6 mouse cellular contexts compared by ENCODE assay signal in the genomic region with DNA sequence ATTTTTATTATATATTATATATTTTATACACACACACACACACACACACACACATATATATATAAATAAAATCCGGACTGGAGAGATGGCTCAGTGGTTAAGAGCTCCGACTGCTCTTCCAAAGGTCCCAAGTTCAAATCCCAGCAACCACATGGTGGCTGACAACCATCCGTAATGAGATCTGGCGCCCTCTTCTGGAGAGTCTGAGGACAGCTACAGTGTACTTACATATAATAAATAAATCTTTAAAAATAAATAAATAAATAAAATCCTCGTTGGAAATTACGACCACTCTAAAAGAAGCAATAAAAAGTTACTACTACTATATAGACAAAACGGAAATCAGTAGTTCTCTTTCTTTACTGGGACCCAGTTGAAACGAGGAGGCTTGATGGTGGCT. TPM values are rescaled to one million over a fixed set of nuclear protein-coding genes. Genes with fewer than 3 reads are reported as not detected.
A peak's percentile ranks its signal among the peaks of the same experiment; 100 is the strongest.
DNase-seq lines count a peak whose midpoint lies in the region; ATAC-seq and TF ChIP-seq lines count a peak whose summit lies in the region.
"Not testable (repeated sequence)": the region's sequence is repeated elsewhere in the genome, so short reads cannot be mapped to it uniquely, and the experiment has no call there.

No protein-coding gene starts in this region.

- WGBS in forebrain, postnatal 0 days, result 83% methylated on average over 8 of the region's 8 CpGs
- WGBS in heart, postnatal 0 days, result 83% methylated on average over 8 of the region's 8 CpGs
- WGBS in kidney, postnatal 0 days, result 73% methylated on average over 8 of the region's 8 CpGs
- whole genome bisulfite sequencing in liver, postnatal 0 days (ENCODE audit: insufficient replicate concordance), result 76% methylated on average over 8 of the region's 8 CpGs

- not testable (repeated sequence) for TF ChIP-seq EP300 in heart, postnatal 0 days (IDR thresholded peaks at IDR 0.05; ENCODE audit: low read depth); liver, postnatal 0 days (IDR thresholded peaks at IDR 0.05; ENCODE audit: low read depth)

- H3K4me1 ChIP-seq in E14TG2a.4 (replicated peaks; ENCODE audit: low read depth, low read length); forebrain, postnatal 0 days (ENCODE audit: insufficient read depth); heart, postnatal 0 days (ENCODE audit: control insufficient read depth, insufficient read depth); kidney, postnatal 0 days (replicated peaks; ENCODE audit: insufficient read depth, low read length); liver, postnatal 0 days (ENCODE audit: insufficient read depth): not testable (repeated sequence)

- not testable (repeated sequence) for H3K9ac ChIP-seq in forebrain, postnatal 0 days; heart, postnatal 0 days (replicated peaks; ENCODE audit: low read depth, low read length); kidney, postnatal 0 days (ENCODE audit: low read depth, low read length); liver, postnatal 0 days (replicated peaks)

- not testable (repeated sequence) for H3K27me3 ChIP-seq in E14TG2a.4 (ENCODE audit: insufficient read depth, low read length); forebrain, postnatal 0 days (ENCODE audit: insufficient read depth, low read length); heart, postnatal 0 days (ENCODE audit: control insufficient read depth, insufficient read depth, low read length); kidney, postnatal 0 days (ENCODE audit: insufficient read depth, low read length); liver, postnatal 0 days (ENCODE audit: insufficient read depth, low read length)

- not testable (repeated sequence) for DNase-seq in forebrain, postnatal 0 days; heart, postnatal 0 days (ENCODE audit: low spot score); kidney, postnatal 0 days (ENCODE audit: low spot score); liver, postnatal 0 days
- peak; percentile 11 to 16 for DNase-seq in natural killer cell, adult 2 months (ENCODE audit: low spot score in 2 of 2)

- H3K4me3 ChIP-seq in E14TG2a.4 (replicated peaks; ENCODE audit: low read length); forebrain, postnatal 0 days (ENCODE audit: low read depth, low read length); heart, postnatal 0 days (ENCODE audit: low read depth, low read length); kidney, postnatal 0 days (replicated peaks; ENCODE audit: low read depth, low read length); liver, postnatal 0 days (ENCODE audit: low read depth, low read length): not testable (repeated sequence)

- H3K36me3 ChIP-seq in E14TG2a.4 (ENCODE audit: insufficient read depth, low read length), result peaks cover 86% of the 10 kb centered on the region
- peaks cover 51% of the 10 kb centered on the region for H3K36me3 ChIP-seq in forebrain, postnatal 0 days (ENCODE audit: insufficient read depth)
- peaks cover 77% of the 10 kb centered on the region for H3K36me3 ChIP-seq in heart, postnatal 0 days (replicated peaks; ENCODE audit: control insufficient read depth, insufficient read depth, low read length)
- peaks cover 36% of the 10 kb centered on the region for H3K36me3 ChIP-seq in kidney, postnatal 0 days (ENCODE audit: insufficient read depth, low read length)
- H3K36me3 ChIP-seq in liver, postnatal 0 days (replicated peaks; ENCODE audit: insufficient read depth, low read length), result peaks cover 65% of the 10 kb centered on the region

- not testable (repeated sequence) for H3K27ac ChIP-seq in forebrain, postnatal 0 days (ENCODE audit: low read depth, low read length); heart, postnatal 0 days (ENCODE audit: low read depth); kidney, postnatal 0 days; liver, postnatal 0 days (ENCODE audit: low read depth)

- not testable (repeated sequence) for H3K4me2 ChIP-seq in forebrain, postnatal 0 days (ENCODE audit: low read depth); heart, postnatal 0 days (ENCODE audit: low read depth, low read length); kidney, postnatal 0 days (ENCODE audit: low read length); liver, postnatal 0 days (ENCODE audit: low read depth, low read length)

- H3K9me3 ChIP-seq in E14TG2a.4 (ENCODE audit: low read length); forebrain, postnatal 0 days (ENCODE audit: low read length); heart, postnatal 0 days (replicated peaks; ENCODE audit: control insufficient read depth, low read length); kidney, postnatal 0 days (replicated peaks; ENCODE audit: low read length); liver, postnatal 0 days (ENCODE audit: low read length): not testable (repeated sequence)

- ATAC-seq in forebrain, postnatal 0 days; heart, postnatal 0 days (ENCODE audit: insufficient read depth, low read depth); kidney, postnatal 0 days (replicated peaks; ENCODE audit: low FRiP score, low read depth); liver, postnatal 0 days: not testable (repeated sequence)

- TF ChIP-seq CTCF in E14TG2a.4 (conservative IDR thresholded peaks at IDR 0.05; ENCODE audit: low read length), result peak; percentile 38; the same call in 1 of the 2 replicates
- peak; percentile 30; the same call in 1 of the 2 replicates for TF ChIP-seq CTCF in forebrain, postnatal 0 days (IDR thresholded peaks at IDR 0.05; ENCODE audit: low read depth)
- TF ChIP-seq CTCF in heart, postnatal 0 days (IDR thresholded peaks at IDR 0.05; ENCODE audit: low read depth), result 0 out of 2 replicates have a peak, but pooled peaks have one; percentile 8
- TF ChIP-seq CTCF in kidney, postnatal 0 days (IDR thresholded peaks at IDR 0.05; ENCODE audit: low read depth), result peak; percentile 51
- TF ChIP-seq CTCF in liver, postnatal 0 days (IDR thresholded peaks at IDR 0.05; ENCODE audit: low read depth), result peak; percentile 50

RNA-seq across cellular contexts. Expression of gene Ddx42, which starts 17.3 kb away (rescaled TPM):
- total RNA-seq in forebrain, postnatal 0 days (2014; rRNA removed), result 58.8 and 76.3 TPM in 2 replicates
- polyA plus RNA-seq in forebrain, postnatal 0 days (2015; fragmentation: Nextera tagmentation; extraction: Ambion mirVana), result 49.5 and 62.2 TPM in 2 replicates
- total RNA-seq in heart, postnatal 0 days (2014; rRNA removed; ENCODE audit: low replicate concordance), result 15.8 and 17.8 TPM in 2 replicates
- polyA plus RNA-seq in heart, postnatal 0 days (2015; fragmentation: Nextera tagmentation; extraction: Ambion mirVana), result 25.5 and 29.2 TPM in 2 replicates
- 48.6 and 52.1 TPM in 2 replicates for polyA plus RNA-seq in kidney, postnatal 0 days (2015; fragmentation: Nextera tagmentation; extraction: Ambion mirVana)
- polyA plus RNA-seq in liver, postnatal 0 days (2015; fragmentation: Nextera tagmentation; extraction: Ambion mirVana), result 15.9 and 17.8 TPM in 2 replicates

RNA-seq across cellular contexts. Expression of gene Ccdc47, which starts 17.8 kb away (rescaled TPM):
- total RNA-seq in forebrain, postnatal 0 days (2014; rRNA removed), result 29.4 and 41.0 TPM in 2 replicates
- polyA plus RNA-seq in forebrain, postnatal 0 days (2015; fragmentation: Nextera tagmentation; extraction: Ambion mirVana), result 71.8 and 90.1 TPM in 2 replicates
- 22.0 and 23.6 TPM in 2 replicates for total RNA-seq in heart, postnatal 0 days (2014; rRNA removed; ENCODE audit: low replicate concordance)
- 80.6 and 89.8 TPM in 2 replicates for polyA plus RNA-seq in heart, postnatal 0 days (2015; fragmentation: Nextera tagmentation; extraction: Ambion mirVana)
- 81.1 and 88.0 TPM in 2 replicates for polyA plus RNA-seq in kidney, postnatal 0 days (2015; fragmentation: Nextera tagmentation; extraction: Ambion mirVana)
- polyA plus RNA-seq in liver, postnatal 0 days (2015; fragmentation: Nextera tagmentation; extraction: Ambion mirVana), result 33.4 and 34.6 TPM in 2 replicates

RNA-seq across cellular contexts. Expression of gene Ftsj3, which starts 21.9 kb away (rescaled TPM):
- 40.2 and 62.7 TPM in 2 replicates for total RNA-seq in forebrain, postnatal 0 days (2014; rRNA removed)
- 29.0 and 29.7 TPM in 2 replicates for polyA plus RNA-seq in forebrain, postnatal 0 days (2015; fragmentation: Nextera tagmentation; extraction: Ambion mirVana)
- total RNA-seq in heart, postnatal 0 days (2014; rRNA removed; ENCODE audit: low replicate concordance), result 21.2 and 32.7 TPM in 2 replicates
- 19.2 and 23.1 TPM in 2 replicates for polyA plus RNA-seq in heart, postnatal 0 days (2015; fragmentation: Nextera tagmentation; extraction: Ambion mirVana)
- 40.6 and 45.1 TPM in 2 replicates for polyA plus RNA-seq in kidney, postnatal 0 days (2015; fragmentation: Nextera tagmentation; extraction: Ambion mirVana)
- 21.9 and 22.5 TPM in 2 replicates for polyA plus RNA-seq in liver, postnatal 0 days (2015; fragmentation: Nextera tagmentation; extraction: Ambion mirVana)

RNA-seq across cellular contexts. Expression of gene Psmc5, which starts 22.0 kb away (rescaled TPM):
- 108 and 114 TPM in 2 replicates for total RNA-seq in forebrain, postnatal 0 days (2014; rRNA removed)
- polyA plus RNA-seq in forebrain, postnatal 0 days (2015; fragmentation: Nextera tagmentation; extraction: Ambion mirVana), result 258 and 270 TPM in 2 replicates
- total RNA-seq in heart, postnatal 0 days (2014; rRNA removed; ENCODE audit: low replicate concordance), result 45.8 and 50.8 TPM in 2 replicates
- polyA plus RNA-seq in heart, postnatal 0 days (2015; fragmentation: Nextera tagmentation; extraction: Ambion mirVana), result 208 and 210 TPM in 2 replicates
- polyA plus RNA-seq in kidney, postnatal 0 days (2015; fragmentation: Nextera tagmentation; extraction: Ambion mirVana), result 223 and 251 TPM in 2 replicates
- polyA plus RNA-seq in liver, postnatal 0 days (2015; fragmentation: Nextera tagmentation; extraction: Ambion mirVana), result 87.0 and 88.8 TPM in 2 replicates

RNA-seq across cellular contexts. Expression of gene Strada, which starts 32.0 kb away (rescaled TPM):
- 23.4 and 34.8 TPM in 2 replicates for total RNA-seq in forebrain, postnatal 0 days (2014; rRNA removed)
- polyA plus RNA-seq in forebrain, postnatal 0 days (2015; fragmentation: Nextera tagmentation; extraction: Ambion mirVana), result 20.0 and 23.7 TPM in 2 replicates
- total RNA-seq in heart, postnatal 0 days (2014; rRNA removed; ENCODE audit: low replicate concordance), result 12.6 and 18.7 TPM in 2 replicates
- 12.6 and 13.0 TPM in 2 replicates for polyA plus RNA-seq in heart, postnatal 0 days (2015; fragmentation: Nextera tagmentation; extraction: Ambion mirVana)
- polyA plus RNA-seq in kidney, postnatal 0 days (2015; fragmentation: Nextera tagmentation; extraction: Ambion mirVana), result 19.9 and 21.6 TPM in 2 replicates
- 4.6 and 4.9 TPM in 2 replicates for polyA plus RNA-seq in liver, postnatal 0 days (2015; fragmentation: Nextera tagmentation; extraction: Ambion mirVana)
